Comparison of ENCODE assay signal across 25 mouse cellular contexts in the genomic region with DNA sequence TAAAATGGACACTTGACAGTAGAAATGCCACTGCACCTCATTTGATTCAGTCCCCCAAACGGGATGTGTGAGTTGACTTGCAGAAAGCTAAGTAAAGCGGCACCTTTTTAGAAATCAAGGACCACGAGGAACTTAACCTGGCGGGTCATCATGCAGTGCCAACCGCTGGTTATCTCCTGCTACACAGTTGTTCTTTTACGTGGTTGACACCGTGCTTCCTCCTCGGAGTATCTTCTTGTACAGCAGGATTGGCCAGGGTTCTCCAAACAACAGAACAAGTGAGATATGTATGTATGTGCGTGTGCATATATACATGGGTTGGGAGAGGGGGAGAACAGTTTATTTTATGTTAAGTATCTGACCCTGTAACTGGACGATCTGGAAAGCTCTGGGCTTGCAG. TPM values are rescaled to one million over a fixed set of nuclear protein-coding genes. Genes with fewer than 3 reads are reported as not detected.
DNase-seq lines count a peak whose midpoint lies in the region; ATAC-seq and TF ChIP-seq lines count a peak whose summit lies in the region.
"Had no signal": no experiment of that assay in that cellular context is flagged by ENCODE, and none has a peak within 500 bp of the region (broad histone marks: within the 10 kb centered on the region; RNA-seq: fewer than 3 reads in every experiment).

No protein-coding gene starts in this region.

- H3K9ac ChIP-seq in liver, adult 2 months (ENCODE audit: low read depth, low read length): no peak overlapping the region
- H3K9ac ChIP-seq in liver, postnatal 0 days (replicated peaks): no peak overlapping the region
- no peak overlapping the region for H3K9ac ChIP-seq in MEL (ENCODE audit: control insufficient read depth, low read depth, low read length, poor library complexity, severe bottlenecking)

- TF ChIP-seq CTCF in liver, adult 2 months (IDR thresholded peaks at IDR 0.05; ENCODE audit: low read depth, low read length): no peak
- no peak for TF ChIP-seq CTCF in liver, postnatal 0 days (IDR thresholded peaks at IDR 0.05; ENCODE audit: low read depth)
- no peak for TF ChIP-seq CTCF in MEL (IDR thresholded peaks at IDR 0.05 in 2 of 3, conservative IDR thresholded peaks at IDR 0.05 in 1 of 3; ENCODE audit: control insufficient read depth in 1 of 3, insufficient read depth in 1 of 3, low read depth in 2 of 3, low read length in 3 of 3, poor library complexity in 1 of 3, severe bottlenecking in 1 of 3)

- H3K79me2 ChIP-seq in liver, adult 2 months (ENCODE audit: control insufficient read depth, insufficient read depth, low read length): 0 out of 2 replicates have a peak, but pooled peaks cover 3% of the 10 kb centered on the region
- no peaks in the 10 kb centered on the region for H3K79me2 ChIP-seq in MEL (ENCODE audit: control insufficient read depth, insufficient read depth, low read length, poor library complexity)

- no peak for TF ChIP-seq RAD21 in MEL (IDR thresholded peaks at IDR 0.05; ENCODE audit: low read depth, low read length)

- H3K4me2 ChIP-seq in liver, postnatal 0 days (ENCODE audit: low read depth, low read length): no peak overlapping the region

- ATAC-seq in liver, postnatal 0 days: no peak
- ATAC-seq: activated CD4-positive, CD25-positive, alpha-beta regulatory T cell, adult 4 months; CD4-positive, CD25-positive, alpha-beta regulatory T cell, adult 4 months; Patski had no signal

- H3K36me3 ChIP-seq in liver, adult 2 months (ENCODE audit: control insufficient read depth, insufficient read depth, low read length): peaks cover 85% of the 10 kb centered on the region
- H3K36me3 ChIP-seq in liver, postnatal 0 days (replicated peaks; ENCODE audit: insufficient read depth, low read length): peaks cover 32% of the 10 kb centered on the region
- peaks cover 4 to 13% of the 10 kb centered on the region in 2 experiments; a peak in 3 of 4 replicates for H3K36me3 ChIP-seq in MEL (ENCODE audit: control insufficient read depth in 1 of 2, insufficient read depth in 2 of 2, low read length in 2 of 2)

- DNase-seq in liver, adult 2 months (ENCODE audit: extremely low read depth, low read depth, low spot score): peak; percentile 29
- DNase-seq in liver, postnatal 0 days: no peak
- DNase-seq in MEL (ENCODE audit: low read depth, low spot score) (peak; percentile 62), MEL-GATA-1-ER (ENCODE audit: extremely low read depth, low read depth) (peak; percentile 24)
- no peak for DNase-seq in gastrocnemius, postnatal 25 days
- no peak for DNase-seq in ovary, postnatal 14 days (ENCODE audit: low spot score)
- DNase-seq: adrenal gland, adult 2 months; adrenal gland, adult 8-10 months; adrenal gland, postnatal 10 days; adrenal gland, postnatal 14 days; adrenal gland, postnatal 25 days; adrenal gland, postnatal 36 days; B cell, adult 2 months; cerebellum, adult 11 months; cerebellum, adult 11-12 months; cerebellum, adult 18-20 months; cerebellum, adult 2 months; cerebellum, adult 8-10 months had no signal

- H3K27me3 ChIP-seq in liver, adult 2 months (ENCODE audit: control insufficient read depth, insufficient read depth, low read length): no peaks in the 10 kb centered on the region
- H3K27me3 ChIP-seq in liver, postnatal 0 days (ENCODE audit: insufficient read depth, low read length): no peaks in the 10 kb centered on the region
- H3K27me3 ChIP-seq in MEL (ENCODE audit: control insufficient read depth in 1 of 2, insufficient read depth in 2 of 2, low read length in 2 of 2): no peaks in the 10 kb centered on the region
- H3K27me3 ChIP-seq: CH12.LX, Patski had no signal

- TF ChIP-seq POLR2A in liver, adult 2 months (IDR thresholded peaks at IDR 0.05; ENCODE audit: extremely low read depth, insufficient read depth, low read length): no peak
- TF ChIP-seq POLR2A in MEL (IDR thresholded peaks at IDR 0.05; ENCODE audit: control insufficient read depth in 1 of 2, insufficient read depth in 1 of 2, low read depth in 1 of 2, low read length in 2 of 2, poor library complexity in 1 of 2): no peak

- peaks cover 16% of the 10 kb centered on the region for H3K4me1 ChIP-seq in liver, adult 2 months (ENCODE audit: control insufficient read depth, insufficient read depth, low read length)
- peaks cover 10% of the 10 kb centered on the region for H3K4me1 ChIP-seq in liver, postnatal 0 days (ENCODE audit: insufficient read depth)
- peaks cover 0 to 3% of the 10 kb centered on the region in 2 experiments; a peak in 1 of 4 replicates for H3K4me1 ChIP-seq in MEL (ENCODE audit: control insufficient read depth in 1 of 2, insufficient read depth in 2 of 2, low read length in 2 of 2)

- WGBS in liver, adult 2 months: 80% methylated on average over 10 of the region's 10 CpGs
- 75% methylated on average over 10 of the region's 10 CpGs for WGBS in liver, postnatal 0 days (ENCODE audit: insufficient replicate concordance)

- H3K9me3 ChIP-seq in liver, postnatal 0 days (ENCODE audit: low read length): no peaks in the 10 kb centered on the region
- H3K9me3 ChIP-seq in MEL (replicated peaks; ENCODE audit: insufficient read depth, low read length): no peaks in the 10 kb centered on the region
- H3K9me3 ChIP-seq: G1E had no signal

- H3K4me3 ChIP-seq in liver, adult 2 months (ENCODE audit: insufficient read depth, low read depth, low read length): no peak overlapping the region
- no peak overlapping the region for H3K4me3 ChIP-seq in liver, postnatal 0 days (ENCODE audit: low read depth, low read length)
- no peak overlapping the region for H3K4me3 ChIP-seq in MEL (ENCODE audit: control insufficient read depth in 1 of 2, insufficient read depth in 1 of 2, low read depth in 2 of 2, low read length in 2 of 2)

- TF ChIP-seq EP300 in liver, postnatal 0 days (IDR thresholded peaks at IDR 0.05; ENCODE audit: low read depth): no peak
- TF ChIP-seq EP300 in MEL (IDR thresholded peaks at IDR 0.05; ENCODE audit: low read depth in 1 of 2, low read length in 2 of 2): peak in 1 of 2 experiments; percentile 71; a peak in 2 of 4 replicates

- H3K27ac ChIP-seq in liver, adult 2 months (replicated peaks; ENCODE audit: insufficient read depth, low read depth, low read length): no peak overlapping the region
- no peak overlapping the region for H3K27ac ChIP-seq in liver, postnatal 0 days (ENCODE audit: low read depth)
- no peak overlapping the region for H3K27ac ChIP-seq in MEL (ENCODE audit: control insufficient read depth, low read depth, low read length)

TF ChIP-seq in MEL, 35 proteins besides CTCF, POLR2A, EP300 and RAD21:
- TF ChIP-seq TBP (IDR thresholded peaks at IDR 0.05; ENCODE audit: low read depth, low read length) (no peak), TCF12 (IDR thresholded peaks at IDR 0.05; ENCODE audit: low read depth, low read length) (peak; percentile 66), SIN3A (IDR thresholded peaks at IDR 0.05; ENCODE audit: low read length) (no peak), ZMIZ1 (IDR thresholded peaks at IDR 0.05; ENCODE audit: low read depth, low read length) (no peak), USF2 (IDR thresholded peaks at IDR 0.05; ENCODE audit: borderline replicate concordance in 1 of 2, insufficient read depth in 1 of 2, low read depth in 1 of 2, low read length in 2 of 2) (no peak), ETS1 (IDR thresholded peaks at IDR 0.05; ENCODE audit: low read depth, low read length) (0 out of 2 replicates have a peak, but pooled peaks have one; percentile 13), USF1 (IDR thresholded peaks at IDR 0.05; ENCODE audit: low read depth, low read length) (no peak), TAL1 (IDR thresholded peaks at IDR 0.05; ENCODE audit: low read length) (peak; percentile 63), SMC3 (IDR thresholded peaks at IDR 0.05; ENCODE audit: low read depth, low read length) (no peak), MAZ (IDR thresholded peaks at IDR 0.05; ENCODE audit: low read depth, low read length) (no peak), MYC (IDR thresholded peaks at IDR 0.05; ENCODE audit: low read depth, low read length) (no peak), BHLHE40 (IDR thresholded peaks at IDR 0.05; ENCODE audit: borderline replicate concordance, low read depth, low read length) (no peak), GATA1 (IDR thresholded peaks at IDR 0.05; ENCODE audit: low read depth, low read length) (peak; percentile 43; the same call in 1 of the 2 replicates)
TF ChIP-seq in MEL: peak in this region for 4.

RNA-seq across cellular contexts. Expression of a gene that starts 13.2 kb away (rescaled TPM):
- 1,007 and 1,092 TPM in 2 replicates for total RNA-seq in liver, adult 2 months (2014; rRNA removed)
- polyA plus RNA-seq in liver, adult 2 months (2012; rRNA removed): 365 and 586 TPM in 2 replicates
- 294 and 325 TPM in 2 replicates for polyA plus RNA-seq in liver, postnatal 0 days (2015; fragmentation: Nextera tagmentation; extraction: Ambion mirVana)
- total RNA-seq in MEL (2012; rRNA removed): 39.6 and 41.1 TPM in 2 replicates
- polyA plus RNA-seq in MEL (2012; ENCODE audit: insufficient read depth in 1 of 2, insufficient read length in 2 of 2, low read depth in 1 of 2, low replicate concordance in 2 of 2, missing spikeins in 1 of 2): 10 to 100 TPM in 1 of 2 experiments, not detected in 1; 61.7 TPM
- total RNA-seq in gastrocnemius, postnatal 25 days (2021): 10 to 100 TPM; 37.8 to 39.9 TPM

RNA-seq across cellular contexts. Expression of a gene that starts 50.5 kb away (rescaled TPM):
- total RNA-seq in liver, adult 2 months (2014; rRNA removed): 0.07 TPM in 1 of 2 replicates, not detected in the other
- 0.02 and 0.04 TPM in 2 replicates for polyA plus RNA-seq in liver, adult 2 months (2012; rRNA removed)
- 0.02 TPM in 2 replicates for polyA plus RNA-seq in liver, postnatal 0 days (2015; fragmentation: Nextera tagmentation; extraction: Ambion mirVana)
- not detected in 2 replicates for total RNA-seq in MEL (2012; rRNA removed)
- polyA plus RNA-seq in MEL (2012; ENCODE audit: insufficient read depth in 1 of 2, insufficient read length in 2 of 2, low read depth in 1 of 2, low replicate concordance in 2 of 2, missing spikeins in 1 of 2): not detected
- under 1 TPM; 0.08 to 0.16 TPM for total RNA-seq in gastrocnemius, postnatal 25 days (2021)
- total RNA-seq: adrenal gland, adult 8-10 months; adrenal gland, postnatal 25 days; CH12.LX had no signal
- polyA plus RNA-seq: activated CD4-positive, CD25-positive, alpha-beta regulatory T cell, adult 4 months; CD4-positive, CD25-positive, alpha-beta regulatory T cell, adult 4 months; G1E had no signal

RNA-seq across cellular contexts. Expression of a gene that starts 50.9 kb away (rescaled TPM):
- 0.09 TPM in 1 of 2 replicates, not detected in the other for total RNA-seq in liver, adult 2 months (2014; rRNA removed)
- polyA plus RNA-seq in liver, adult 2 months (2012; rRNA removed): not detected in 2 replicates
- not detected in 2 replicates for polyA plus RNA-seq in liver, postnatal 0 days (2015; fragmentation: Nextera tagmentation; extraction: Ambion mirVana)
- total RNA-seq in MEL (2012; rRNA removed): not detected in 2 replicates
- polyA plus RNA-seq in MEL (2012; ENCODE audit: insufficient read depth in 1 of 2, insufficient read length in 2 of 2, low read depth in 1 of 2, low replicate concordance in 2 of 2, missing spikeins in 1 of 2): not detected
- total RNA-seq in gastrocnemius, postnatal 25 days (2021): not detected
- total RNA-seq: adrenal gland, adult 18-20 months; adrenal gland, adult 2 months; adrenal gland, adult 8-10 months; adrenal gland, postnatal 10 days; adrenal gland, postnatal 14 days; adrenal gland, postnatal 25 days; adrenal gland, postnatal 36 days; CH12.LX had no signal
- polyA plus RNA-seq: activated CD4-positive, CD25-positive, alpha-beta regulatory T cell, adult 4 months; adrenal gland, adult 2 months; C2C12; CD4-positive, CD25-positive, alpha-beta regulatory T cell, adult 4 months; cerebellum, adult 2 months; G1E; Patski had no signal

Comparison
In these comparisons a context has a peak if more than half of its experiments do, and no peak if none do; other contexts are left out.
1. DNase-seq: peak in liver, adult 2 months (single experiment), MEL (single experiment) and MEL-GATA-1-ER (single experiment); none in liver, postnatal 0 days (single experiment), gastrocnemius, postnatal 25 days (single experiment) and ovary, postnatal 14 days (single experiment).
2. RNA of a gene that starts 13.2 kb away (total RNA-seq): 1,007 to 1,092 TPM in liver, adult 2 months; 37.8 to 39.9 TPM in gastrocnemius, postnatal 25 days and 39.6 to 41.1 TPM in MEL; every median in the first group is over 10 times any median in the second.